In genomic region chr15:103214971-103215907, GRCm38 (mm10) we compare ENCODE assay signal across 8 mouse cellular contexts. TPM values are rescaled to one million over a fixed set of nuclear protein-coding genes. Genes with fewer than 3 reads are reported as not detected.
DNase-seq lines count a peak whose midpoint lies in the region; ATAC-seq and TF ChIP-seq lines count a peak whose summit lies in the region.

No protein-coding gene starts in this region.

- H3K4me3 ChIP-seq in bone marrow, adult 2 months (replicated peaks; ENCODE audit: control insufficient read depth, low read depth, low read length) = peak overlapping the region; percentile 37
- peak overlapping the region; percentile 46 for H3K4me3 ChIP-seq in embryonic facial prominence, embryonic 15.5 days (replicated peaks)
- peak overlapping the region; percentile 54 for H3K4me3 ChIP-seq in heart, embryonic 10.5 days
- peak overlapping the region; percentile 39 for H3K4me3 ChIP-seq in kidney, embryonic 14.5 days (ENCODE audit: low read length)
- H3K4me3 ChIP-seq in limb, embryonic 15.5 days = peak overlapping the region; percentile 44
- H3K4me3 ChIP-seq in midbrain, postnatal 0 days (ENCODE audit: low read depth, low read length) = peak overlapping the region; percentile 50

- ATAC-seq in embryonic facial prominence, embryonic 15.5 days (ENCODE audit: insufficient number of reproducible peaks, low FRiP score, low TSS enrichment, low read depth) = peak; percentile 90
- peak; percentile 96 for ATAC-seq in kidney, embryonic 14.5 days (ENCODE audit: low FRiP score, low TSS enrichment)
- peak; percentile 96 for ATAC-seq in limb, embryonic 15.5 days (ENCODE audit: insufficient number of reproducible peaks, low FRiP score, low TSS enrichment, low read depth)
- ATAC-seq in midbrain, postnatal 0 days (ENCODE audit: low FRiP score) = peak; percentile 93

- DNase-seq in 3134 (ENCODE audit: extremely low read depth, insufficient read length, low spot score) = peak; percentile 89
- peak; percentile 94 for DNase-seq in heart, embryonic 10.5 days (ENCODE audit: low spot score)
- peak; percentile 97 for DNase-seq in midbrain, postnatal 0 days (ENCODE audit: low spot score)
- peak; percentile 38 to 76 for DNase-seq in spleen, postnatal 10 days (ENCODE audit: low spot score in 2 of 2)

- no peak for TF ChIP-seq CTCF in bone marrow, adult 2 months (IDR thresholded peaks at IDR 0.05; ENCODE audit: control insufficient read depth, insufficient read depth, low read length)
- TF ChIP-seq CTCF in midbrain, postnatal 0 days (IDR thresholded peaks at IDR 0.05) = no peak

- peak overlapping the region; percentile 44; the same call in 1 of the 2 replicates for H3K9ac ChIP-seq in embryonic facial prominence, embryonic 15.5 days
- H3K9ac ChIP-seq in kidney, embryonic 14.5 days (ENCODE audit: low read depth, low read length) = peak overlapping the region; percentile 51
- H3K9ac ChIP-seq in limb, embryonic 15.5 days = peak overlapping the region; percentile 20; the same call in 1 of the 2 replicates
- peak overlapping the region; percentile 63 for H3K9ac ChIP-seq in midbrain, postnatal 0 days (replicated peaks; ENCODE audit: low read length, poor library complexity, severe bottlenecking)

- WGBS in bone marrow, adult 2 months = 16% methylated on average over 15 of the region's 15 CpGs
- whole genome bisulfite sequencing in embryonic facial prominence, embryonic 15.5 days = 1% methylated on average over 15 of the region's 15 CpGs
- under 1% methylated on average over 15 of the region's 15 CpGs for WGBS in heart, embryonic 10.5 days
- WGBS in kidney, embryonic 14.5 days = 0% methylated on average over 15 of the region's 15 CpGs
- WGBS in limb, embryonic 15.5 days = under 1% methylated on average over 15 of the region's 15 CpGs
- WGBS in midbrain, postnatal 0 days = under 1% methylated on average over 15 of the region's 15 CpGs

- H3K27me3 ChIP-seq in embryonic facial prominence, embryonic 15.5 days = no peaks in the 10 kb centered on the region
- no peaks in the 10 kb centered on the region for H3K27me3 ChIP-seq in heart, embryonic 10.5 days (ENCODE audit: insufficient read depth, poor library complexity, severe bottlenecking)
- no peaks in the 10 kb centered on the region for H3K27me3 ChIP-seq in kidney, embryonic 14.5 days (ENCODE audit: control insufficient read depth, insufficient read depth, low read length)
- H3K27me3 ChIP-seq in limb, embryonic 15.5 days = no peaks in the 10 kb centered on the region
- H3K27me3 ChIP-seq in midbrain, postnatal 0 days (ENCODE audit: insufficient read depth, low read length) = no peaks in the 10 kb centered on the region

- peaks cover 28% of the 10 kb centered on the region for H3K36me3 ChIP-seq in embryonic facial prominence, embryonic 15.5 days
- peaks cover 30% of the 10 kb centered on the region for H3K36me3 ChIP-seq in heart, embryonic 10.5 days
- peaks cover 28% of the 10 kb centered on the region for H3K36me3 ChIP-seq in kidney, embryonic 14.5 days (ENCODE audit: control insufficient read depth, insufficient read depth, low read length)
- peaks cover 27% of the 10 kb centered on the region for H3K36me3 ChIP-seq in limb, embryonic 15.5 days
- H3K36me3 ChIP-seq in midbrain, postnatal 0 days (ENCODE audit: insufficient read depth, low read length) = peaks cover 18% of the 10 kb centered on the region

- H3K4me1 ChIP-seq in bone marrow, adult 2 months (ENCODE audit: control insufficient read depth, insufficient read depth, low read length) = no peaks in the 10 kb centered on the region
- peaks cover 18% of the 10 kb centered on the region for H3K4me1 ChIP-seq in embryonic facial prominence, embryonic 15.5 days
- peaks cover 28% of the 10 kb centered on the region for H3K4me1 ChIP-seq in heart, embryonic 10.5 days
- peaks cover 15% of the 10 kb centered on the region for H3K4me1 ChIP-seq in kidney, embryonic 14.5 days (ENCODE audit: control insufficient read depth, insufficient read depth, low read length)
- H3K4me1 ChIP-seq in limb, embryonic 15.5 days = peaks cover 19% of the 10 kb centered on the region
- peaks cover 13% of the 10 kb centered on the region; the same call in 1 of the 2 replicates for H3K4me1 ChIP-seq in midbrain, postnatal 0 days (ENCODE audit: insufficient read depth, low read length)

- no peaks in the 10 kb centered on the region for H3K9me3 ChIP-seq in embryonic facial prominence, embryonic 15.5 days (replicated peaks)
- no peaks in the 10 kb centered on the region for H3K9me3 ChIP-seq in heart, embryonic 10.5 days
- no peaks in the 10 kb centered on the region for H3K9me3 ChIP-seq in kidney, embryonic 14.5 days (ENCODE audit: control insufficient read depth, low read length)
- H3K9me3 ChIP-seq in limb, embryonic 15.5 days = no peaks in the 10 kb centered on the region
- no peaks in the 10 kb centered on the region for H3K9me3 ChIP-seq in midbrain, postnatal 0 days (ENCODE audit: low read length)

- H3K27ac ChIP-seq in bone marrow, adult 2 months (ENCODE audit: control insufficient read depth, insufficient read depth, low read depth, low read length, poor library complexity) = no peak overlapping the region
- peak overlapping the region; percentile 93 for H3K27ac ChIP-seq in embryonic facial prominence, embryonic 15.5 days (replicated peaks)
- H3K27ac ChIP-seq in heart, embryonic 10.5 days = peak overlapping the region; percentile 89
- peak overlapping the region; percentile 85 for H3K27ac ChIP-seq in kidney, embryonic 14.5 days (ENCODE audit: low read depth, low read length)
- peak overlapping the region; percentile 91 for H3K27ac ChIP-seq in limb, embryonic 15.5 days
- H3K27ac ChIP-seq in midbrain, postnatal 0 days (ENCODE audit: low read depth, low read length) = peak overlapping the region; percentile 79

- TF ChIP-seq POLR2A in bone marrow, adult 2 months (IDR thresholded peaks at IDR 0.05; ENCODE audit: borderline replicate concordance, control insufficient read depth, low read depth, low read length) = no peak

- peak overlapping the region; percentile 60 for H3K4me2 ChIP-seq in embryonic facial prominence, embryonic 15.5 days (replicated peaks)
- H3K4me2 ChIP-seq in kidney, embryonic 14.5 days (replicated peaks; ENCODE audit: low read depth, low read length) = peak overlapping the region; percentile 45
- H3K4me2 ChIP-seq in limb, embryonic 15.5 days = peak overlapping the region; percentile 52
- peak overlapping the region; percentile 55 for H3K4me2 ChIP-seq in midbrain, postnatal 0 days (ENCODE audit: low read depth, low read length, poor library complexity, severe bottlenecking)

RNA-seq across cellular contexts. Expression of gene Cbx5, which starts 24.4 kb away (rescaled TPM):
- 178 and 226 TPM in 2 replicates for polyA plus RNA-seq in bone marrow, adult 2 months (2011; ENCODE audit: insufficient read depth, insufficient read length, low replicate concordance, missing spikeins)
- 84.3 and 86.2 TPM in 2 replicates for polyA plus RNA-seq in embryonic facial prominence, embryonic 15.5 days (2015; fragmentation: Nextera tagmentation; extraction: Ambion mirVana)
- 152 and 154 TPM in 2 replicates for polyA plus RNA-seq in heart, embryonic 10.5 days (2016; fragmentation: Nextera tagmentation; extraction: Ambion mirVana)
- polyA plus RNA-seq in kidney, embryonic 14.5 days (2014; fragmentation: Nextera tagmentation; extraction: Ambion mirVana) = 146 and 161 TPM in 2 replicates
- polyA plus RNA-seq in limb, embryonic 15.5 days (2015; fragmentation: Nextera tagmentation; extraction: Ambion mirVana) = 92.8 and 98.4 TPM in 2 replicates
- total RNA-seq in midbrain, postnatal 0 days (2014; rRNA removed) = 190 and 229 TPM in 2 replicates
- 101 and 106 TPM in 2 replicates for polyA plus RNA-seq in midbrain, postnatal 0 days (2015; fragmentation: Nextera tagmentation; extraction: Ambion mirVana)

RNA-seq across cellular contexts. Expression of gene Hnrnpa1, which starts 25.0 kb away (rescaled TPM):
- 406 and 641 TPM in 2 replicates for polyA plus RNA-seq in bone marrow, adult 2 months (2011; ENCODE audit: insufficient read depth, insufficient read length, low replicate concordance, missing spikeins)
- polyA plus RNA-seq in embryonic facial prominence, embryonic 15.5 days (2015; fragmentation: Nextera tagmentation; extraction: Ambion mirVana) = 667 and 669 TPM in 2 replicates
- polyA plus RNA-seq in heart, embryonic 10.5 days (2016; fragmentation: Nextera tagmentation; extraction: Ambion mirVana) = 682 and 901 TPM in 2 replicates
- polyA plus RNA-seq in kidney, embryonic 14.5 days (2014; fragmentation: Nextera tagmentation; extraction: Ambion mirVana) = 1,180 and 1,314 TPM in 2 replicates
- polyA plus RNA-seq in limb, embryonic 15.5 days (2015; fragmentation: Nextera tagmentation; extraction: Ambion mirVana) = 593 and 673 TPM in 2 replicates
- total RNA-seq in midbrain, postnatal 0 days (2014; rRNA removed) = 142 and 190 TPM in 2 replicates
- polyA plus RNA-seq in midbrain, postnatal 0 days (2015; fragmentation: Nextera tagmentation; extraction: Ambion mirVana) = 540 and 609 TPM in 2 replicates

RNA-seq across cellular contexts. Expression of gene Nfe2, which starts 43.0 kb away (rescaled TPM):
- polyA plus RNA-seq in bone marrow, adult 2 months (2011; ENCODE audit: insufficient read depth, insufficient read length, low replicate concordance, missing spikeins) = 218 and 304 TPM in 2 replicates
- polyA plus RNA-seq in embryonic facial prominence, embryonic 15.5 days (2015; fragmentation: Nextera tagmentation; extraction: Ambion mirVana) = 2.0 and 2.3 TPM in 2 replicates
- 15.2 and 19.4 TPM in 2 replicates for polyA plus RNA-seq in heart, embryonic 10.5 days (2016; fragmentation: Nextera tagmentation; extraction: Ambion mirVana)
- 3.1 and 3.9 TPM in 2 replicates for polyA plus RNA-seq in kidney, embryonic 14.5 days (2014; fragmentation: Nextera tagmentation; extraction: Ambion mirVana)
- polyA plus RNA-seq in limb, embryonic 15.5 days (2015; fragmentation: Nextera tagmentation; extraction: Ambion mirVana) = 1.5 and 2.2 TPM in 2 replicates
- total RNA-seq in midbrain, postnatal 0 days (2014; rRNA removed) = 0.99 and 3.2 TPM in 2 replicates
- 0.26 and 0.32 TPM in 2 replicates for polyA plus RNA-seq in midbrain, postnatal 0 days (2015; fragmentation: Nextera tagmentation; extraction: Ambion mirVana)

RNA-seq across cellular contexts. Expression of gene Smug1, which starts 48.3 kb away (rescaled TPM):
- polyA plus RNA-seq in bone marrow, adult 2 months (2011; ENCODE audit: insufficient read depth, insufficient read length, low replicate concordance, missing spikeins) = 3.0 and 3.9 TPM in 2 replicates
- 17.9 and 18.0 TPM in 2 replicates for polyA plus RNA-seq in embryonic facial prominence, embryonic 15.5 days (2015; fragmentation: Nextera tagmentation; extraction: Ambion mirVana)
- polyA plus RNA-seq in heart, embryonic 10.5 days (2016; fragmentation: Nextera tagmentation; extraction: Ambion mirVana) = 16.2 and 19.5 TPM in 2 replicates
- polyA plus RNA-seq in kidney, embryonic 14.5 days (2014; fragmentation: Nextera tagmentation; extraction: Ambion mirVana) = 11.5 and 19.5 TPM in 2 replicates
- 17.0 and 18.3 TPM in 2 replicates for polyA plus RNA-seq in limb, embryonic 15.5 days (2015; fragmentation: Nextera tagmentation; extraction: Ambion mirVana)
- 33.2 and 42.9 TPM in 2 replicates for total RNA-seq in midbrain, postnatal 0 days (2014; rRNA removed)
- 13.6 and 14.1 TPM in 2 replicates for polyA plus RNA-seq in midbrain, postnatal 0 days (2015; fragmentation: Nextera tagmentation; extraction: Ambion mirVana)

RNA-seq across cellular contexts. Expression of gene Copz1, which starts 57.3 kb away (rescaled TPM):
- polyA plus RNA-seq in bone marrow, adult 2 months (2011; ENCODE audit: insufficient read depth, insufficient read length, low replicate concordance, missing spikeins) = 146 and 155 TPM in 2 replicates
- 264 and 279 TPM in 2 replicates for polyA plus RNA-seq in embryonic facial prominence, embryonic 15.5 days (2015; fragmentation: Nextera tagmentation; extraction: Ambion mirVana)
- 220 and 264 TPM in 2 replicates for polyA plus RNA-seq in heart, embryonic 10.5 days (2016; fragmentation: Nextera tagmentation; extraction: Ambion mirVana)
- polyA plus RNA-seq in kidney, embryonic 14.5 days (2014; fragmentation: Nextera tagmentation; extraction: Ambion mirVana) = 290 and 322 TPM in 2 replicates
- 270 and 286 TPM in 2 replicates for polyA plus RNA-seq in limb, embryonic 15.5 days (2015; fragmentation: Nextera tagmentation; extraction: Ambion mirVana)
- 127 and 151 TPM in 2 replicates for total RNA-seq in midbrain, postnatal 0 days (2014; rRNA removed)
- 178 and 184 TPM in 2 replicates for polyA plus RNA-seq in midbrain, postnatal 0 days (2015; fragmentation: Nextera tagmentation; extraction: Ambion mirVana)

Comparison
In these comparisons a context has a peak if more than half of its experiments do, and no peak if none do; other contexts are left out.
1. RNA of gene Nfe2, which starts 43.0 kb away (polyA plus RNA-seq): 218 to 304 TPM in bone marrow, adult 2 months; 15.2 to 19.4 TPM in heart, embryonic 10.5 days, 3.1 to 3.9 TPM in kidney, embryonic 14.5 days, 1.5 to 2.2 TPM in limb, embryonic 15.5 days, 2.0 to 2.3 TPM in embryonic facial prominence, embryonic 15.5 days and 0.26 to 0.32 TPM in midbrain, postnatal 0 days; every median in the first group is over 10 times any median in the second.
2. Peak in every context shown above with its lines, with median percentiles within 50 percentile points of each other: DNase-seq, H3K4me3 ChIP-seq, ATAC-seq, H3K4me2 ChIP-seq and H3K9ac ChIP-seq.